Mouse (Mus musculus) spleen, adult 12 weeks (tissue): Measurements from ENCODE around the gene Iqsec3.

ENCODE experiments used
- DNase-seq: peaks from one replicate; pipeline ENCODE4 v3.0.0; 2022; ENCODE audit warnings: low spot score

Gene Iqsec3

GRCm38 (mm10) chr6:121473093-121473821 is at the start of gene Iqsec3:
Iqsec3 (minus strand) TSS chr6:121473678.
- peak; percentile 27 for DNase-seq

- no peak for DNase-seq
Observed at GRCm38 (mm10) chr6:121522106-121522705, 48.7 kb upstream of the Iqsec3 start.

- DNase-seq: no peak
Observed at GRCm38 (mm10) chr6:121521030-121521429, 47.6 kb upstream of the Iqsec3 start.

- DNase-seq: no peak
Observed at GRCm38 (mm10) chr6:121519896-121520295, 46.4 kb upstream of the Iqsec3 start.

- no peak for DNase-seq
Observed at GRCm38 (mm10) chr6:121519266-121519810, 45.9 kb upstream of the Iqsec3 start.

- DNase-seq: no peak
Observed at GRCm38 (mm10) chr6:121517726-121518125, 44.2 kb upstream of the Iqsec3 start.

- no peak for DNase-seq
Observed at GRCm38 (mm10) chr6:121510381-121510780, 36.9 kb upstream of the Iqsec3 start.

- no peak for DNase-seq
Observed at GRCm38 (mm10) chr6:121509871-121510270, 36.4 kb upstream of the Iqsec3 start.

- no peak for DNase-seq
Observed at GRCm38 (mm10) chr6:121508266-121508665, 34.8 kb upstream of the Iqsec3 start.

- no peak for DNase-seq
Observed at GRCm38 (mm10) chr6:121501044-121501638, 27.7 kb upstream of the Iqsec3 start.

GRCm38 (mm10) chr6:121499856-121500255 is 26.4 kb upstream of the Iqsec3 start:
- DNase-seq: no peak

GRCm38 (mm10) chr6:121498819-121499535 is 25.5 kb upstream of the Iqsec3 start:
- DNase-seq: no peak

- DNase-seq: no peak
Observed at GRCm38 (mm10) chr6:121495606-121496005, 22.1 kb upstream of the Iqsec3 start.

GRCm38 (mm10) chr6:121495026-121495425 is 21.5 kb upstream of the Iqsec3 start:
- no peak for DNase-seq

- DNase-seq: no peak
Observed at GRCm38 (mm10) chr6:121494319-121494718, 20.8 kb upstream of the Iqsec3 start.

- DNase-seq: no peak
Observed at GRCm38 (mm10) chr6:121491339-121491738, 17.9 kb upstream of the Iqsec3 start.

GRCm38 (mm10) chr6:121472273-121472672 is 1.2 kb downstream of the Iqsec3 start:
- no peak for DNase-seq

- no peak for DNase-seq
Observed at GRCm38 (mm10) chr6:121468235-121468634, 5.2 kb downstream of the Iqsec3 start.

- no peak for DNase-seq
Observed at GRCm38 (mm10) chr6:121462628-121463340, 10.7 kb downstream of the Iqsec3 start.

- DNase-seq: no peak
Observed at GRCm38 (mm10) chr6:121457381-121457780, 16.1 kb downstream of the Iqsec3 start.

- DNase-seq: no peak
Observed at GRCm38 (mm10) chr6:121456651-121457050, 16.8 kb downstream of the Iqsec3 start.
